Mouse (Mus musculus) midbrain, embryonic 12.5 days (tissue): ENCODE measurements at regions not wholly inside any gene's neighbourhood (a gene's known extent, or its start where the extent isn't known, plus 50 kb on each side); places are given as distances from the start of the nearest gene placed in this dataset.

ENCODE experiments used
- ATAC-seq: fragments of 200-750 bp; cut with Nextera tagmentation; 2 replicates; pipeline ENCODE4 v1.8.0; 2017; ENCODE audit warnings: low read depth, moderate TSS enrichment, moderate library complexity; ENCODE audit not compliant: low FRiP score
- H3K27ac ChIP-seq: fragments of 300-500 bp; sonication (generic); replicated peaks from 2 replicates; pipeline ENCODE4 v1.5.1; 2016; ENCODE audit warnings: mild to moderate bottlenecking
- H3K27me3 ChIP-seq: fragments of 300-500 bp; sonication (generic); 2 replicates; pipeline ENCODE4 v1.6.1; 2016; ENCODE audit warnings: mild to moderate bottlenecking
- H3K36me3 ChIP-seq: fragments of 300-500 bp; sonication (generic); 2 replicates; pipeline ENCODE4 v1.6.1; 2016
- H3K4me1 ChIP-seq: fragments of 300-500 bp; sonication (generic); 2 replicates; pipeline ENCODE4 v1.6.1; 2016
- H3K4me2 ChIP-seq: fragments of 300-500 bp; sonication (generic); replicated peaks from 2 replicates; pipeline ENCODE4 v1.6.1; 2016; ENCODE audit warnings: mild to moderate bottlenecking, moderate library complexity
- H3K4me3 ChIP-seq: fragments of 300-500 bp; sonication (generic); 2 replicates; pipeline ENCODE4 v1.5.1; 2016; ENCODE audit warnings: mild to moderate bottlenecking
- H3K9ac ChIP-seq: fragments of 300-500 bp; sonication (generic); replicated peaks from 2 replicates; pipeline ENCODE4 v1.6.1; 2016; ENCODE audit warnings: mild to moderate bottlenecking, moderate library complexity
- H3K9me3 ChIP-seq: fragments of 300-500 bp; sonication (generic); 2 replicates; pipeline ENCODE4 v1.6.1; 2016; ENCODE audit warnings: mild to moderate bottlenecking
- WGBS: fragments of 180-500 bp; shearing (Covaris S2); methylation state at CpG from one replicate; pipeline ENCODE4 v1.1.7; 2016; 5-methylcytosine and 5-hydroxymethylcytosine counted together

DNA sequence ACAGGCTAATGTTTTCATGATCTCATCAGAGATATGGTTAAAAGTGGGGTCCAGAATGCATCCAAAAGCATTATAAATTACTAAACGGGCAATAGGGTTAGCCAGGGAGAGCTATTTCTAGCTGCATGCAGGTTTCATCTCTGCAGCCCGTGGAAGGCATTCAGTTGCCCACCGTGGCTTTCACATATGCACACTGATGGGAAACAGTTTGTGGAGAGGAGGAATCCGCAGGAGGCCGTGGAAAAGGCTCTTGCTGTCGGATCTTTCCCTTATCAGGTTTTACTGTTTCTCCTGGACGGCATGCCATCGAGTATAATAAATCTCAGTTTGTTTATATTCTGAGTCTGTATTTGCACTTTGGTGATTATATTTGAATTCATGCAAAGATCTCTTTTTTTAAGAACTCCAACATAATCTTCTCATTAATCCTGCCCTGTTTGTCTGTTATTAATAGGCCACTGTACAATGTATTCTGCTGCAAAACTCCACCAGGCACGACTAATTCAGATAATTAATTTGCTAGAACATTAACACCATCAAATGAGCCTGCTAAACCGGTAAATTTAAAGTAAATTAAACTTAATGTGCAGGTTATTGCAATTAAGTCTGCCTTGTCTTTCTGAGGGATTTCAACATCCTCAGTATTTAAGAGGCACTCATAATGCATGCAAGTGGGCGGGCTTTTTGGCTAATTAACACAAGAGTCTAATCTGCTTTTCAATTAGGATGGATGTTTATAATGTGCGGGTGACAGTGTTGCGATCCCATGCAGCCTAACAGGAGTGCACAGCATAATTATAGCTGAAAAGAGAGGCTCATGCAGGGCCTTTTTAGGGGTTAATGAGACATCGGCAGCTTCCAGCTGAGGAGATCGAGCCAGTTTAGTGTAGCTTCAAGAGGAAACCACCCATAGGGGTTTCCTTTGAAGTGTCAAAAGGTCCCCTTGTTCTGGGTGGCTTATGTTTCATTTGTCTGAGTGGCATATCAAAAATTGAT lies 170.2 kb downstream of the Pou4f1 start:
- Histone ChIP-seq H3K27ac (0 out of 2 replicates have a peak overlapping the region, but pooled peaks have one; percentile 39), H3K4me2 (no peak overlapping the region), H3K36me3 (no peaks in the 10 kb centered on the region), H3K9ac (no peak overlapping the region), H3K9me3 (no peaks in the 10 kb centered on the region), H3K4me3 (no peak overlapping the region), H3K27me3 (no peaks in the 10 kb centered on the region; the same call in 1 of the 2 replicates), H3K4me1 (peaks cover 22% of the 10 kb centered on the region)
- ATAC-seq: peak; percentile 88
- 46% methylated on average over 15 of the region's 15 CpGs for WGBS

- Histone ChIP-seq H3K9me3 (no peaks in the 10 kb centered on the region), H3K27me3 (no peaks in the 10 kb centered on the region; the same call in 1 of the 2 replicates), H3K4me3 (no peak overlapping the region), H3K27ac (no peak overlapping the region), H3K4me2 (no peak overlapping the region), H3K9ac (no peak overlapping the region), H3K4me1 (peaks cover 18% of the 10 kb centered on the region), H3K36me3 (no peaks in the 10 kb centered on the region)
- 21% methylated on average over 4 of the region's 4 CpGs for WGBS
- peak; percentile 44; the same call in 1 of the 2 replicates for ATAC-seq
Measured at GRCm38 (mm10) chr14:104293814-104294213, 174.0 kb downstream of the Pou4f1 start.

DNA sequence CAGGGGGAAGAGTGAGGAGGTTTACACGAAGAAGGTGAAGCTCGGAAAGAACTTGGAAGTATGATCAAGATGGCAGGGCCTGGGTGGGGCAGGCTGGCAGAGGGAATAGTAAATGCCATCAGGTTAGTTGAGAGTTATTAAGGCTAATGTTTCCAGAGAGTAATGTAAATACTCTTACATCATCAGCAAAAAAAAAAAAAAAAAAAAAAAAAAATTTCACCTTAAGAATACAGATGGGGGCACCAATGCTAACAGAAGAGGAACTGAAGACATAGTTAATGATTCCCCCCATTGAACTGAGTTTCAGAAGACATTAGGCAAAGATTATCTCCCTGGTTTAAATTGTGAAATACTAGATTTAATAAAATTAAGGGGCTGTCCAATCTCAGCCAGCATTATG lies 174.7 kb downstream of the Pou4f1 start:
- H3K4me1 ChIP-seq: peaks cover 11% of the 10 kb centered on the region
- H3K27me3 ChIP-seq: no peaks in the 10 kb centered on the region; the same call in 1 of the 2 replicates
- H3K4me2 ChIP-seq: no peak overlapping the region
- 97% methylated on average over 2 of the region's 2 CpGs for WGBS
- H3K9me3 ChIP-seq: no peaks in the 10 kb centered on the region
- no peak overlapping the region for H3K9ac ChIP-seq
- ATAC-seq: no peak
- no peaks in the 10 kb centered on the region for H3K36me3 ChIP-seq
- no peak overlapping the region for H3K4me3 ChIP-seq
- H3K27ac ChIP-seq: no peak overlapping the region

DNA sequence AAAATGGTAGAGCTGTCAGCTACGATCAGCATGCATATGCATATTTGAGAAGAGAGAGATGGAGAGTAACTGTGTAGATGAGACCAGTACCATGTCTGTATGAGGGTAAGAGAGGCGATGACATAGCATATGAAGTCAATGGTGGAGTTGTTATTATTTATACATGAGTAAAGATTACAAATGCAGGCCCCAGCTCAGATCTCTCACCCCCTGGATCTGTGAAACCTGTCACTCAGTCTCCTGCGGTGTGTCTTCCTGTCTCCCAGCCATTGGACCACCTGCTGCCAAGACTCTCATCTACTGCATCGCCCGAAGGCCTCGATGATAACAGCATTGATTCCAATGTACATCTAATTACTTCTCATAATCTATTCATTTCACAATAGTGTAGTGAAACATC lies 187.4 kb downstream of the Pou4f1 start:
- H3K36me3 ChIP-seq: no peaks in the 10 kb centered on the region
- H3K27me3 ChIP-seq: no peaks in the 10 kb centered on the region
- H3K9ac ChIP-seq: no peak overlapping the region
- H3K4me1 ChIP-seq: no peaks in the 10 kb centered on the region
- H3K4me2 ChIP-seq: no peak overlapping the region
- peak; percentile 65 for ATAC-seq
- H3K9me3 ChIP-seq: no peaks in the 10 kb centered on the region
- H3K4me3 ChIP-seq: no peak overlapping the region
- H3K27ac ChIP-seq: no peak overlapping the region
- WGBS: 83% methylated on average over 6 of the region's 6 CpGs

DNA sequence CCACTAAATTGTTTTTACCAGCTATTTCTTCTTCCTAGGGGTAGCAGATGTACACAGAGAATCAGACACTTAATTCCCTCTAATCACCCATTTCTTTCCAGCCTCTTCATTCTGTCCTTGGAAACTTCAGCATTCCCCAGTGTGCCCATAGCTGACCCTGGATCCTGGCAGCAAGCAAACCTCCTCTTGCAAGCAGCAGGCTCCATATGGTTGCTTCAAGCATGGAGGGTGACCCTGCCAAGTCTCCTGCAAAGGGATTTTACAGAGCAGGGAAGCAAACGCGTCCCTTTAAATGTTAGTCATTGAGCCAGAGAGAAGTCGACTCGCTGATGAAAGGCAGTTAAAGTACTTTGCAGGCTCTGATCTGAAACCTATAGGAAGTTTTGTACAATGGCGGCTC lies 187.9 kb downstream of the Pou4f1 start:
- peak; percentile 27; the same call in 1 of the 2 replicates for ATAC-seq
- H3K27ac ChIP-seq: no peak overlapping the region
- WGBS: 60% methylated on average over 5 of the region's 5 CpGs

GRCm38 (mm10) chr14:104274752-104275151 lies 193.0 kb downstream of the Pou4f1 start:
- Histone ChIP-seq H3K27me3 (no peaks in the 10 kb centered on the region), H3K4me1 (no peaks in the 10 kb centered on the region), H3K36me3 (no peaks in the 10 kb centered on the region), H3K9ac (no peak overlapping the region), H3K27ac (no peak overlapping the region), H3K4me2 (no peak overlapping the region), H3K4me3 (no peak overlapping the region), H3K9me3 (no peaks in the 10 kb centered on the region)
- ATAC-seq: no peak
- WGBS: 84% methylated on average over 4 of the region's 4 CpGs

More for the DNA sequence above, 187.9 kb downstream of the Pou4f1 start:
- H3K9me3 ChIP-seq: no peaks in the 10 kb centered on the region
- no peaks in the 10 kb centered on the region for H3K27me3 ChIP-seq
- no peak overlapping the region for H3K4me2 ChIP-seq
- no peaks in the 10 kb centered on the region for H3K4me1 ChIP-seq
- H3K4me3 ChIP-seq: no peak overlapping the region
- H3K36me3 ChIP-seq: no peaks in the 10 kb centered on the region
- no peak overlapping the region for H3K9ac ChIP-seq

- no peak overlapping the region for H3K27ac ChIP-seq
- no peaks in the 10 kb centered on the region for H3K9me3 ChIP-seq
- WGBS: 66% methylated on average over 6 of the region's 6 CpGs
- ATAC-seq: peak; percentile 72
- H3K4me2 ChIP-seq: no peak overlapping the region
- H3K36me3 ChIP-seq: no peaks in the 10 kb centered on the region
- H3K9ac ChIP-seq: no peak overlapping the region
- H3K4me3 ChIP-seq: no peak overlapping the region
- no peaks in the 10 kb centered on the region for H3K27me3 ChIP-seq
- H3K4me1 ChIP-seq: no peaks in the 10 kb centered on the region
Measured at GRCm38 (mm10) chr14:104264919-104265764, 202.7 kb downstream of the Pou4f1 start.

GRCm38 (mm10) chr14:104216965-104217364 lies 250.8 kb downstream of the Pou4f1 start:
- H3K4me1 ChIP-seq: no peaks in the 10 kb centered on the region

DNA sequence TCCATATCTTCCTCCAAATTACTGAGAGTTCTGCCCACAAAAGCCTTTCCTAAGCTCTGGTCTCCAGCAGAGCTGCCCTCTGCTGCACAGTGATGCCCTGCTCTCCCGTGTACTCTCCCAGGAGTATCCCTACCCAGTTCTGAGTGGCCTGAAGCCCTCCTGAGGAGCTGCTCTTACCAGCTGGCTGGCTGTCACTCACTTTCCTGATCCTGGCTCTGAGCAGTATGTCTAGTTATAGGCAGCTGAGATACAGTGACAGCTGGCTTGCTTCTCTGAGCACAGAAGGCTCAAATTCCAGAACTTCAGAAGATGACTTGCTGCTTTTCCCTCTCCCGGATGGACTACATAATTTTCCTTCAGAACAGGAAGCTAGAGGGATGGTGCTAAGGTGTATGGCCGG lies 257.1 kb downstream of the Pou4f1 start:
- Histone ChIP-seq H3K9ac (no peak overlapping the region), H3K4me1 (no peaks in the 10 kb centered on the region), H3K9me3 (no peaks in the 10 kb centered on the region), H3K36me3 (no peaks in the 10 kb centered on the region), H3K27me3 (no peaks in the 10 kb centered on the region), H3K4me2 (no peak overlapping the region), H3K27ac (no peak overlapping the region), H3K4me3 (no peak overlapping the region)
- ATAC-seq: 0 out of 2 replicates have a peak, but pooled peaks have one; percentile 16
- WGBS: 63% methylated on average over 3 of the region's 3 CpGs

More at GRCm38 (mm10) chr14:104216965-104217364, 250.8 kb downstream of the Pou4f1 start:
- H3K36me3 ChIP-seq: no peaks in the 10 kb centered on the region
- no peak overlapping the region for H3K4me3 ChIP-seq
- no peak for ATAC-seq
- H3K27me3 ChIP-seq: no peaks in the 10 kb centered on the region
- H3K27ac ChIP-seq: no peak overlapping the region
- H3K9ac ChIP-seq: no peak overlapping the region
- no peak overlapping the region for H3K4me2 ChIP-seq
- 82% methylated on average over 5 of the region's 5 CpGs for WGBS
- no peaks in the 10 kb centered on the region for H3K9me3 ChIP-seq

- ATAC-seq: no peak
- Histone ChIP-seq H3K4me2 (no peak overlapping the region), H3K9me3 (no peaks in the 10 kb centered on the region), H3K4me1 (no peaks in the 10 kb centered on the region), H3K4me3 (no peak overlapping the region), H3K36me3 (no peaks in the 10 kb centered on the region), H3K9ac (no peak overlapping the region), H3K27me3 (no peaks in the 10 kb centered on the region), H3K27ac (0 out of 2 replicates have a peak overlapping the region, but pooled peaks have one; percentile 20)
- WGBS: 83% methylated on average over 4 of the region's 4 CpGs
Measured at GRCm38 (mm10) chr14:104208855-104209254, 258.9 kb downstream of the Pou4f1 start.

GRCm38 (mm10) chr14:104208040-104208816 lies 259.6 kb downstream of the Pou4f1 start:
- H3K4me2 ChIP-seq: no peak overlapping the region
- H3K9ac ChIP-seq: no peak overlapping the region
- ATAC-seq: no peak
- no peaks in the 10 kb centered on the region for H3K4me1 ChIP-seq
- no peak overlapping the region for H3K4me3 ChIP-seq
- H3K27me3 ChIP-seq: no peaks in the 10 kb centered on the region
- 75% methylated on average over 7 of the region's 7 CpGs for WGBS
- no peaks in the 10 kb centered on the region for H3K36me3 ChIP-seq
- no peaks in the 10 kb centered on the region for H3K9me3 ChIP-seq
- H3K27ac ChIP-seq: 0 out of 2 replicates have a peak overlapping the region, but pooled peaks have one; percentile 20
